Mouse (Mus musculus): ENCODE data around the gene Cyfip1.

The Cyfip1 gene

DNA sequence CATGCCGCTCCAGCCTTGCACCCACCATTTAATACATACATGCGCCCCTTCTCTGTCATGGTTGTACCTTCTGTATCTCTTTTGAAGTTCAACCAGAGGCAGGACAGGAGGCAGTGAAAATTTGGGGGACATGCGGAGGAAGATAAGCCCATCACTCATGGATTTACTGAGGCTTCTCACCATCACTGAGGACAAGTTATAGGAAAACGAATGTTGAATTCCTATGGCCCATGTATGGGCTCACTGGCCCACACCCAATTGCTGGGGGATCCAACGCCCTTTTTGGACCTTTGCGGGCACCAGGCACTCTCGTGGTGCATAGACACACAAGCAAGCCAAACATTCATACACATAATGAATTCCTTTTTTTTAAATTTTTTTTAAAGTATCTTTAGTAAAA, at the start of gene Cyfip1:
Gene Cyfip1, plus strand, starts transcription at position 301 of the 400 bp plus-strand sequence.
- no peak for DNase-seq (ENCODE audit: low read depth)

GRCm38 (mm10) chr7:55792280-55792679, 49.3 kb upstream of the Cyfip1 start:
- DNase-seq (ENCODE audit: low read depth), result no peak

- no peak for DNase-seq (ENCODE audit: low read depth)
Measured at GRCm38 (mm10) chr7:55793236-55793951, 48.2 kb upstream of the Cyfip1 start.

DNA sequence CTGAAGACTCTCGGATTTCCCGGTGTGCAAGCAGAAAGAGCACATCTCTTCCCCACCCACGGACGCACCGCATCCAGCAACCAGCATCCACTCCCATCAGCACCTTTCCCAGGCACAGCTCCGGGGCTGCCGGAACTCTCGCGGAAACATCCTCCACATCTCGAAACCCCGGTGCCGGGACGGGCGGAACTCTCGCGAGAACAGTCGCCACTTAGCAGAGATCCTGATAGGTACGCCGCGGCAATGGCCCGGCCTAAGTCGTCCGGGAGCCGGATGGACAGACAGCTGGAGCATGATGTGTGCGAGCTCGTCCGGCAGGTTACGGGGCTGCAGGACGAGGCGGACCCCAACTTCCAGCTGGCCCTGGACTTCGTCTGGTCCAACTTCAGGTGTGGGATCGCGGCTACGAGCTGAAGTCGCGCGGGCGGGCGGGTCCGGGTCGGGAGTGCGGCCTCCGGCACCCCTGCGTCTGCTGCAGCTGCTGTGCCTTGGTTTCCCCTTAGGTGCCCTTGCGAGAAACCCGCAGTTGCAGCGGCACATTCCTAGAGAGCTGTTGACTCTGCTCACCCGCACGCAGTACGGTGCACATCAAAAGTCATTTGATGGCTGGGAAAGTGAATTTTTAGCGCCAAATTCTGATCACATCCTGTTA, 47.5 kb upstream of the Cyfip1 start, which contains the start of gene Tubgcp5:
Gene Tubgcp5, plus strand, starts transcription at position 203 of the 652 bp plus-strand sequence.
- peak; percentile 98 for DNase-seq (ENCODE audit: low read depth)

- DNase-seq (ENCODE audit: low read depth), result no peak
Measured at GRCm38 (mm10) chr7:55799981-55800380, 41.6 kb upstream of the Cyfip1 start.

DNA sequence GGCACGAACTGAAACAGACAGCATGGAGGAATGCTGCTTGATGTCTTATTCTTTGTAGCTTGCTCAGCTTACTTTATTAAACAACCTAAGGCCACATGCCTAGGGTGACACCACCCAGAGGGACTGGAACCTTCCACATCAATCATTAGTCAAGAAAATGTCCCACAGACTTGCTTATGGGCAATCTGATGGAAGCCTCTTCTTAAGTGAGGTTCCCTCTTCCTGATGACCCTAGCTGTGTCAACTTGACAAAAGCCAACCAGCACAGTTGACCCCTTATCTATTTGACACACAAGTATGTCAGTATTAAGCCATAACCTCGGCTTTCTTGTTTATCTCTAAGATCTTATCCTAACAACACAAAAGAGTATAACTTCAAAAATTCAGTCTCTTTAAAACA, 31.6 kb upstream of the Cyfip1 start:
- DNase-seq (ENCODE audit: low read depth), result no peak

DNA sequence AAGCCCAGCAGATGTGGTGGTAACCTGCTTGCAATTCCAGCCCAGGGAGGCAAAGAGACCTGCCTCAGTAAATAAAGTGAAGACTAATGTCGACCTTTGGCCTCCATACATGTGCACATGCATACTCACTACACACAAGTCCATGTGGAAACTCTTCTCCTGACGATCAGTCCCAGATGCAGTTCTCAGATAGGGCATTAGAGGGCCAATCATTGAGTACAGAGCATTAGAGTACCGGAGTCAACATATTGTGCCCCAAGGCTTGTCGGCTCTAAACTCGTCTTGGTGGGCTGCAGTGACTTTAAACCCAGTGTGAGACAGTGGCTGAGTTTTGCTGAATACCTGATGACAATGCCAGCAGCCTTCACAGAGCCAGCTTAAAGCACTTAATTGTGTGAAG, 17.1 kb upstream of the Cyfip1 start:
- no peak for DNase-seq (ENCODE audit: low read depth)

- no peak for DNase-seq (ENCODE audit: low read depth)
Measured at GRCm38 (mm10) chr7:55827551-55827950, 14.0 kb upstream of the Cyfip1 start.

GRCm38 (mm10) chr7:55836877-55837276, 4.7 kb upstream of the Cyfip1 start:
- DNase-seq (ENCODE audit: low read depth), result no peak

DNA sequence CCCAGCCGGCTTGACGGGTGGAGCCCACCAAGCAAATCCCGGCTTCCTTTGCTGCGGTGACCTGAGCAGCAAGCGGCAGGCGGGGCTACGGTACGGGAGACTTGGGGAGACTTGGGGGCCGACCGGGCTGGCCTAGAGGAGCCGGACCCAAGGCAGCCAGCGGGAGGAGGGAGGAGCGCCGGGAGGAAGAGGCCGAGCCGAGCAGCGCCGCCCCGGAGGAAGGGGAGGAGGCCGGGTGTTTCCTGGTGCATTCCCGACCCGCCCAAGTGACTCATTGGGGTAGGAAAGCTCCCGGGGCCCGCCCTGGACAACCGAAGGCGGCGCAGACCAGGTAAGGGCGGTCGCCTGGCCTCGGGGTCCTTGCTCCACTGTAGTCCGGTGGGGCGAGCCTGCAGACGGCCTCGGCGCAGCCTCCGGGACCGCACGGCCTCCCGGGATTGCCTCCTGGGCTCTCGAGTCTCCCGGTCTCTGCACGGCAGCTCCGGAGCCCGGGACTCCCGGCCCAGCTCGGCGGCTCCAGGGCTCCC, 495 bp downstream of the Cyfip1 start:
- peak; percentile 88 for DNase-seq (ENCODE audit: low read depth)

DNA sequence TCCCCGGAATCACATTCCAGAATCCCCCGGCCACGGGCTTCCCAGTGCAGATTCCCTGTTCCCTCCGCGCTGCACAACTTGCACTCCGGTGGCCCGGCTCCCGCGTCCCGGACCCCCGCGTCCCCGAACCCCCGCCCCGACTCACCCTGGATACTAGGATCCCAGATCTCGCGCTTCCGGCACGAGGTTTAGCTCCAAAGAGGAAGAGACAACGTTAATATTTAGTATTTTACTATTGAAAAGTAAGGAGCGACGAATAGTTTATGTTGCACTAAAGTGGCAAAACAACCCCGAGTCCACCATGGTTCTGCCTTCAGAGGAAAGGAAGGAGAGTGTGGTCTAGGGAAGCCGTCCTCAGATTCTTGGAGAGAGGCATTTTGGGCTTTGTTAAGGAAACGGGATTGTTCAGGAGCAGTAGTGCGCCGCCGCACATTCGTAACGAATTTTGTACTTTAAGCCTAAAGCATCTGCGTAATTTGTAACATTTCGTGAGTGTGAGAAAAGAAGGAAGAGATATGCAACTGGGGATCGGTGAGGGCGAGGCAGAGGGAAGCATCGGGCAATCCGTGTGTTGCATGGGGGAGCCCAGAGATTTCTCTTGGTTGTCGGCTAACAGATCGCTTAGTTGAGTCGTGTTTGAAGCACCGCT, 1.1 kb downstream of the Cyfip1 start:
- peak; percentile 38 for DNase-seq (ENCODE audit: low read depth)

DNA sequence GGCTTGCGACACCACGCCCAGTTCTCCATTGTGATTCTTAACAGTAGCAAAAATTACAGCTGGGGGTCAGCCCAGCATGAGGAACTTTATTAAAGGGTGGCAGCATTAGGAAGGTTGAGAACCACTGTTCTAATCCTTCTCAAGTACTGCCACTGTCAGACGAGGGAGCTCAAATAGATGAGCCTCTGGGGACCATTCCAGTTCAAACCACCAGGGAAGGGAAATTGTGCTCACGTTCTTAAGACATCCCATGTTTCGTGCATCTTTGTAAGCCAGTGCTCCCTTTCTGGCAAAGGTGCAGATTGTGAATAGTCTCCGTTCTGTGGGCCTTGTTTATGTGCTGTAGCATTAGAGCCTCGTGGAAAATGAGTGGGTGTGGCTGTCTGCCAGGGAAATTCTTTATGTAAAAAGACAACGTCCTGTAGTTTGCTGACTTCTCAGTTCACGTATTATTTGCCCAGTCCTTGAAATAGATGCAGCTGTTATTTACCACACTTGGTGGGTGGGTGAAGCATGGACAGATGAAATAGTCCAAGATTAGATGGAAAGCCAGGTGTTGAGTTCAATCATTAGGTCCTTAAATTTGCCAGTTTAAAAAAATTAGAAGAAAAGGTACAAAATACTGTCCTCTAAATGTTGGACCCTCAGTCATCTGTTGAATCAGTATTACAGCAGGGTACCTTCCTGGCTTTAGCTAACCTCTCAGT, 5.2 kb downstream of the Cyfip1 start:
- DNase-seq (ENCODE audit: low read depth), result no peak

DNA sequence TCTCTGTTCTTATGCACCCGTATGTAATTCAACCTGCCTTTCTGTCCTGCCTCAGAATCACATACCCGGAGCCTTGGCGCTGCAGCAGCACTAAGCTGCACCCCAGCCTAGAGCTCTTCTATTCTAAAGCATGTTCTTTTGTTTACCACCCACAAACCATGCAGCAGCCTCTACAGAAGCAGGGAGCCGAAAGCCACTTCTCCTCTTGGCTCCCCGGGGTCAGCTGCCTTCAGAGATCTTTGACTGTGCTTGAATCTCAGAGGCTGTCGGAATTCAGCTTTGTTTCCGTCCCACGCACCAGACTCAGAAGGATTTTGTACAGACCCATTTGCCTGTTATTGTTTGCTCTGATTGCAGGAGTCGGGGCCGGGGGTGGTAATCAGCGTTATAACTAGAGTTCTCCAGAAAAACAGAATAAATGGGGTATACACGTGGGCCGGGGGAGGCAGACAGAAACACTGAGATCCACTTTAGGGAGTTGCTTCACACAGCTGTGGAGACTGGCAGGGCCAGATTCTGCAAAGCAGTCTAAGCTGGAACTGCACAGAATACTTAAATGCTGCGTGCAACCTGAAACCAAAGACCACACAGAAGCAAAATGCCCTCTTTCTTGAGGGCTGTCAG, 8.5 kb downstream of the Cyfip1 start:
- DNase-seq (ENCODE audit: low read depth), result no peak

DNA sequence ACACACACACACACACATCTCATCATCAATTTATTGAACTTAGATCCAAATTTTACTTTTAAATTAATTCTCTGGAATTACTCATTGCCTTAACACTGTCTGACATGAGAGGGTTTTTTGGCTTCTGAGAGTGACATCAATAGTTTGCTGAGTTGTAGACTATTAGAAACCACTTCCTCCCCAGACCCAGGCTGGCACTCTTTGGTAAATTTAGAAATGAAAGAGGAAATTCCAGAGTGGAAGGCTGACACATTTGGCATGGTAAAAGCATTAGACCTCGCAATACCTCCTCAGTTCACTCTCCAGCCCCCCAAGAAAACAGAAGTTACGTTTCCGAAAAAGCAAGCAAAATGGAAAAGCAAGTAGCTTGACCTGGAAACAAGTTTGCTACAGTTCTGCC, 11.2 kb downstream of the Cyfip1 start:
- peak; percentile 73 for DNase-seq (ENCODE audit: low read depth)

DNA sequence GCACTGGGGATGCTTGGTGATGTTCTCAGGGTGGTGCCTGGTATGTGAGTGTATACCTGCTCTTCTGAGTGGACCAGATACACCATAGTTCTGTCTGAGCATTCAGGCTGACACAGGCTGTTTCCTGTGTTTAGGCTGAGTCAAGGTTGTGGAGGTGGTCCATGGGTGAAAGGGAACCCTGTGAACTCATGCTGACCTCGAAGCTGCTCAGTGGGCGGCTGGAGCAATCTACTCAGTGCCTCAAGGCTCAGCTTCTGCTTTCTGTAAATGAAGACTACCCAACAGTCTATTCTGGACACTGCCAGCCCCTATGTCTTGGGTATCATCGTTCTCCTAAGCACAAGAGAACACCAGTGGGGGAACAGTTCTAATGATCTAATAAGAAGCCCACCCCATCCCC, 14.1 kb downstream of the Cyfip1 start:
- peak; percentile 60 for DNase-seq (ENCODE audit: low read depth)

GRCm38 (mm10) chr7:55856741-55857140, 15.2 kb downstream of the Cyfip1 start:
- DNase-seq (ENCODE audit: low read depth), result no peak

GRCm38 (mm10) chr7:55857729-55858128, 16.2 kb downstream of the Cyfip1 start:
- DNase-seq (ENCODE audit: low read depth), result no peak

- peak; percentile 11 for DNase-seq (ENCODE audit: low read depth)
Measured at GRCm38 (mm10) chr7:55858836-55859517, 17.4 kb downstream of the Cyfip1 start.

DNA sequence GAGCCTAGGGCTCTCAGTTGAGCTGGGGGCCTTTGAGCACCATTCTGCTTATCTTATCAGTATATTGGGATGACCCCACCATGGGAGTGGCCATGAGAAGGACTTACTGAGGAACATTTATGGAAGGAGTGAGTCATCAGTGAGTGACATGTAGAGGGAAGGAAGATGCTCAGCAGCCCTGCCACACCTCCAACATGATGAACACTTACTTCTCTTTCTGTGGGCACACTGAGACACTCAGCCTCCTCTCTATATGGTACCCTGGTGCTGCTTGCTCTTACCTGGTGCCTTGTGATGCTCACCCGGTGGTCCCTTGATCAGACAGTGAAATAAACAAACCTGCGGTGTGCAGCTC, 17.9 kb downstream of the Cyfip1 start:
- DNase-seq (ENCODE audit: low read depth), result peak; percentile 86

DNA sequence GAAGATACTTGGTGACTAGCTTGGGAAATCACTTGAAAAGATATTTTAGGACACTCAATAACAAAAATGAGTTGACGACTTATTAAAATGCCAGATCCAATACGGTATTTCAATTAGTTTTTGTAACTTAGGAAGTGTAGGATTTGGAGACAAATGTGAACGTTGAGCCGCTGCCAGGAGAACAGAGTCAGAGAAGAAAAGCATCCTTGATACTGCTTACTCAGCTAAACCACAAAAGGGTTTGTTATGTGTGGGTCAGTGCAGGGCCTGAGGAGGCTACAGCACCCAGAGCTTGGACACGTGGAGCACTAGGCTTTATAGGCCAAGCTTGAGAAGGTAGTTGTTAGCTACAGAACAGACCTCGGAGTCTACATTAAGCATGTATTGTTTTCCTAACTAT, 18.4 kb downstream of the Cyfip1 start:
- DNase-seq (ENCODE audit: low read depth), result no peak

DNA sequence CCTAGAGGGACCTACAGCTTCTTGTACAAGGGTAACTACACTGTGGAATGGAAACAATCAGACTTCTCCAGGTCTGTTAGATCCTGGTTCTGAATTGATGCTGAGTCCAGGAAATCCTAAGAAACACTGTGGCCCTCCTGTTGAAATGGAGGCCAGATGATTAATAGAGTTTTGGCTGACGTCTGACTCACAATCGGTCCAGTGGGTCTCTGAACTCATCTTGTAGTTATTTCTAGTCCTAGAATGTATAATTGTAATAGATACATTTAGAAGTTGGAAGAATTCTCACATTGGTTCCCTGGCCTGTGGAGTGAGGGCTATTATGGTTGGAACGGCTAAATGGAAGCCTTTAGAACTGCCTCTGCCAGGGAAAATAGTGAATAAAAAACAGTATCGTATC, 19.6 kb downstream of the Cyfip1 start:
- DNase-seq (ENCODE audit: low read depth), result no peak
